Mouse (Mus musculus) left cerebral cortex, adult 9 months (tissue): ENCODE measurements at regions not wholly inside any gene's neighbourhood (a gene's known extent, or its start where the extent isn't known, plus 50 kb on each side); places are given as distances from the start of the nearest gene placed in this dataset.

ENCODE experiments used
- DNase-seq, 2 experiments: peaks; one replicate each; pipeline ENCODE4 v3.0.0; 2022; ENCODE audit warnings: low spot score in 2 of 2

DNA sequence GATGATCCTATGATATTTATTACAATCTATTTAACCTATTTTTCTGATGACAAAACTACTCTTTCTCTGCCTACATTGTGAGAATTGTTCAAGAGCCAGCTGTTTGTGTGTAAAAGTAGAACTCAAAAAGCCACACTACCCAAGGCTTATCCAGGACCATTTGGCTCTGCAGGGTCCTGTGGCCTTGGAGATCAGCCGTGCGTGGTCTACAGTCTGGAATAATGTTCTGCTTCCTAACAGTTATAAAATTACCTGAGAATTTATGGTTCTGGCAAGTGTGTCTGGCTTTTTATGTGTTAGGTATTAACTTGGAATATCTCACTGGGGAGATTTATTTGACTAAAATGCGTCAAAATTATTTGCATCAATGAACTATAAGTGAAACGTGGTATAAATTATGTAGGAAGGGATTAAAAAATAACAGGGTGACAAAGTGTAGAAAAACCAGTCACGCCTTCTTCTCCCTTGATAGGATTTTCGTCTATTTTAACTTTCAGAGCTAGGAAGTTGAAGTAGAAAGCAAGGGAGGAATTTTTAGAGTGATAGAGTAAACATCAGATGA lies 1789.0 kb upstream of the Gm7489 start:
- DNase-seq, result no peak

GRCm38 (mm10) chr15:52108761-52109160 lies 1775.9 kb upstream of the Gm7489 start:
- DNase-seq, result no peak

GRCm38 (mm10) chr15:52114368-52115036 lies 1770.2 kb upstream of the Gm7489 start:
- no peak for DNase-seq

GRCm38 (mm10) chr15:52136693-52137092 lies 1748.0 kb upstream of the Gm7489 start:
- DNase-seq, result no peak

GRCm38 (mm10) chr15:52153421-52153820 lies 1731.3 kb upstream of the Gm7489 start:
- peak in 1 of 2 experiments; percentile 26 for DNase-seq

GRCm38 (mm10) chr15:52155784-52156183 lies 1728.9 kb upstream of the Gm7489 start:
- no peak for DNase-seq

GRCm38 (mm10) chr15:52156779-52157178 lies 1727.9 kb upstream of the Gm7489 start:
- no peak for DNase-seq

DNA sequence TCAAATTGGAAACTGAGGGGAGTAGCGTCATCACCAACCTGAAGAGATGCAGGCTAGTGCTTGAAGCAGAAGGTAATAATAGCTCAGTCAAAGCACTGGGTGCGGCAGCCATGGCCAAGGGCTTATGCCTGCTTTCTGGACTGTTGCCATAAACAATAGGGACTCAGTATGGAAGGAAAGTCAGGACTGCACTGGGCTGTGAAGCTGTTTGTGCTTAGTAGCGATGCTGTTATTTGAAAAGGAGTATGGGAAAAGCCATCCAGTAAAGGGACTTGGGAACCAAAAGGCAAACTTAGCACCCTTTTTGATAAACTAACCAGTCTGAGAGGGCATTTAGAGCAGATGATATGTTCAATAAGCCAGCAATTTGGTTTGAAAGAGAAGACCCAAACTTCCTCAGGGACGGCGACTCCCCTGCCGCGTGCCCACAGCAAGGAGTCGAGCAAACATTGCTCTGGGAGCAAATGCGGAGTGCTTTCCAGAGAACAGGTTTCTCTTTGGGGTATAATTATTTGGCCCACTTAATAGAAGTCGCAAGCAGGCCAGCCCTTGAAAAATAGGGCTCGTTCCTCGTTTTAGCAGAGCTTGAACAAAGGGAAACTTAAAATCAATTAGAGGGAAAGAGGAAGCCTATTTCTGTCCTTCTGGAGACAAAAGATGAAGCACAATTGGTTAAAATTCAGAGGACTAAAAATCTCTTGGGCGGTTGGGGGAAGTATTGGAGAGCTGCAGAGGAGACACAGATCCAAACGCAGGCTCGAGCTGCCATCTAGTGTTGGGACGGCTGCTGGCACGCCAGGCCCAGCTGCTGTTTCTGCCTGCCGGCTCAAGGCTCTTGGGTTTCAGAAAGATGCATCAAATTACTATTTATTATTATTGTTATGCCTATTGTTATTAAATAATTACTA lies 1724.3 kb upstream of the Gm7489 start:
- DNase-seq, result peak; percentile 45 to 86

DNA sequence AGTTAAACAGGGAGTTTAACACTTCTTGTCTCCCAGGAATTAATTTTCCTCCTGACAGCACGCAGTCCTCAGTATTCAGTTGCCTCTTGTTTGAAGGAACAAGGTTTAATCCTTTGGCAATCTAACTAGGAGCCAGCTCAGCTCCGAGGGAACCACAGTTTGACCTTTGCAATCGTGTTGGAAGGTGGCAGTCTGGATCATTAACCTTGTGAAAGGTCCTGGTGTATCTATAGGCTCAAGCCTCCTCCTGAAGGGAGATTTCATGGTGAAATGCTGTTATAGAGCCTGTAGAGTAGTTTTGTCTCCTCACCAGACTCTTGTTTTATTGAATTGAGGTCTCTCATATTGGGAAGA lies 1723.6 kb upstream of the Gm7489 start:
- no peak for DNase-seq

DNA sequence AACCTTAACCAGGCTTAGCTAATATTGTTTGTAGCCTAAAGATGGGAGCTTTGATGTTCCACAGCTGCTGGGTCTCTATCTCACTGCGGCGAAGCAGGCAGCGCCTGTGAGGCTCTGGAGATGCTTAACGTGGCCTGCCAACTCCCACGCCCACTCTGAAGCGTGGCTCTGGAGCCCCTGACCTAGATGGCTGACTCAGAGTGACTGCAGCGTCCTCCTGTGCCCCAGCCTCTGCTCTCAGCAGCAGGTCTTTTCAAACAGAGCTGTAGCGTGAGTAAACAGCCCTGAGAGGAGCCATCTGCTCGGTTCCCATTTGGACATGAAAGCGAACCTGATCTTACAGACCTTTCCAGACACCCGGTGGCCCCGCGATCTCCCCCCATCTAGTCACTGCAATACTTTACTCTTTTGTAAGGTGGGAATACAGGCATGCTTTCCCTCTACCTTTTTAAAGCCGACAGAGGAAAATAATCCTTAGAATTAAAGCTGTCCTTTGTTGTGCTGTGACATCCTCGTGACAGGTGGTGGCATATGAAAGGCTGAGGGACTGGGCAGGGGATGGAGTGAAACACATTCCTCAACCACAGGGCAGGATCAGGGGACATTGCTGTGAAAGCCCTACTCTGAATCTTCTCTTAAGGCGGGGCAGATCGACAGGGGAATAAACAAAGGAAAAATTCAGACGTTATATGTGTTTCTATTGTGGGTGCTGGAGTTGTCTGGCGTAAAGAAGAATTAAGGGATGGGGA lies 1723.0 kb upstream of the Gm7489 start:
- DNase-seq, result peak in 1 of 2 experiments; percentile 6

DNA sequence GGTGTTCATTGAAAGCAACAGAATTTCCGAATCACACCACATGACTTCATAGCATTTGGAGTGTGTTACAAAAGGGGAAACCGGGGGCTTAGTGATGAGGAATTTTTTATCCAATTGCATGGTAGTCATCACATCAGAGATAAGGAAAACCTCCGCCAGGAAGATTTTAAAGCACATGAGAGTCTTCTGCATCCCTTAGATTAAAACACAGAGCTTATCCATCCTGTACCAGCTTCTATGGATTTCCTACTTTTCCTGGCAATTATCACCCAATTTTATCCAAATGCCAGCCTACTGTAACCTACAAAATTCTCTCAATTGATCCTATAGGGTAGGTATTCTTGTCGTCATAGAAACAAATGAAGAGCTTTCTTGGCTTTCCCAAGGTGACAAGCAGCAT lies 1718.6 kb upstream of the Gm7489 start:
- no peak for DNase-seq

- DNase-seq, result no peak
Observed at GRCm38 (mm10) chr15:52166595-52167443, 1717.9 kb upstream of the Gm7489 start.

DNA sequence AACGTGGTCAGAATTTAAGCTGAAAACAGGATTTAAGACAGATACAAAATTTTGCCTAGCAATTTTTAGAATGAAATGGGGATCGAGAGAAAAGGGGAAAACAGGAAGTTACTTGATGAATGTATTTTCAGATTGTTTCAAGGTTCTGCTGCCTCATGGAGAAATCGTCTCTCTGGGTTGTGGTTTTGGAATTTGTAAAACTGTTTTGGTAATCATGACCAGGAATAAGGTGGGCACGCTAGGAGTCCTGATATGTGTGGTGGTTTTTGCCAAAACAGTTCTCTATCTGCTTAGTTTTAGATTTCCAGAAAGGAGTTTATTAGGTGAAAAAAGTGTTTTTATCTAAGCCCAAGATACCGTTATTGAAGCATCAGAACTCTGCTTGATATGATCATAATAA lies 1716.9 kb upstream of the Gm7489 start:
- DNase-seq, result no peak

GRCm38 (mm10) chr15:52176951-52177350 lies 1707.8 kb upstream of the Gm7489 start:
- no peak for DNase-seq

DNA sequence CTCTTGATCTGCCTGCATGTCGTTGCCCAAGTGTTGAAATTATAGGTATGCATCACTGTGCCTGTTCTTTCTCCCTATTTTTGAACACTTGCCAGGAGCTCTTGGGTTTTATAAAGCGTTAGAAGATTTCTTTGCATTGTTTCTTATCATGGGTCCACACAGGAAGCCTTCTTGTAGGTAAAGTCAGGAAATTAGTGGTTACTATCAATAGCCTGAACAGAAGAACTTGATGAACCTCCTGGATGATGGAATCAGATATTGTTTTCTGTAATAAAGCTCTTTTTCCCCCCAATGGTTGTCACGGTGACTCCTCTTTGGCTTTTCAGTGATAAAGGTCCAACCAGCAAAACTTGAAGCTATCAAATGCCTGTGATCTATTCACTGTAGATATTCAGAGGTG lies 1706.0 kb upstream of the Gm7489 start:
- no peak for DNase-seq

GRCm38 (mm10) chr15:52179379-52179778 lies 1705.3 kb upstream of the Gm7489 start:
- no peak for DNase-seq

- no peak for DNase-seq
Observed at GRCm38 (mm10) chr15:52191176-52191575, 1693.5 kb upstream of the Gm7489 start.

- no peak for DNase-seq
Observed at GRCm38 (mm10) chr15:52207271-52207670, 1677.4 kb upstream of the Gm7489 start.

DNA sequence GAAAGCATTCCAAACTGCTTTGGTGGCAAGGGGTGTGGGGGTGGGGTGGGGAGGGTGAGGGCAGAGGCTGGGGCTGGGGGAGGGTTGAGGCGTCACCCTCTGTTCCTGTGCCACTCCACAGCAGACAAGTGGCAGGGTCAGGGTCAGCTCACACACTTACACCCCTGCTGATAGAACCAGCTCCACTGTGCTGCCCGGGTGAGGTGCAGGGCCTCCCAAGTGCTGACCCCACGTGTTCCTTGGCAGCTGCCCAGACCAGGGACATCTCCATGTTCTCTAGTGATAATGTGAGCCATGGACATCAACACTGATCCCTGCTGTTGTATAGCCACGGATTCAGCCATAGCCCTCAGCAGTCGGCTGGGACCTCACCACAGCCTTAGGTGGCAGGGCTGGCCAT lies 1652.3 kb upstream of the Gm7489 start:
- DNase-seq, result no peak

DNA sequence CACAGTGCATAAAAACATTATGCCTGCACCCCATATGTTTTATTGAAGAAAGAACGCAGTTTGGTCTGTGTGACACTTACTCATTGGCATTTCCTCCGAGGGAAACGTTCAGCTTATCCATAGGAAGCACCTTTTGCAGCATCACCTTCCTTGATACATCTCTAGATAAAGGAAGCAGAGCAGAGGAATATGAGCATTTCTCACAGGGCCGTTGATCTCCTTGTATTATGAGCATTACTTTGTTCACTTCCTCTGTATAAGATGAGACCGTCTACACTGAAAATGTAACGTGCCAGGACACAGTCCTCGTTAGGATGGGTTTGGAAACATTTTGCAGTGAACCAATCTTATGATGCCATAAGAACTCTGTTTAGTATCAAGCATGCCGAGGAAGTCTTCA lies 1648.5 kb upstream of the Gm7489 start:
- DNase-seq, result no peak

DNA sequence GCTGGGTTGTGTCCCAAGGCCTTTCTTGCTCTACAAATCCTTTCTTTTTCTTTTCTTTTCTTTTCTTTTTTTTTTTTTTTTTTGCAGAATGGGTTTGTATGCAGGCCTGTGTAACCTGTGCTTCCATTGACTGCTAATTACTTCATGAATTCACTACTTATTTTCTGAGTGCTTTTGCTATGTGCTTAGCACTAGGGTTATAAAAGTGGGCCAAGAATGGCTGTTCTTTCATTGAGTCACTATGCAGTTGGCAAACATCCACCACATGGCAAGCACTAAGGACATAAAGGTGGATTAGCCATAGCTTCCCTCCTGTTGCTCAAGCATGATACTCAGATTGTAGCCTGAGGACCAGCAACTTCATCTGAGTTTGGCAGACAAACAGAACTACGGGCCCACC lies 1641.8 kb upstream of the Gm7489 start:
- no peak for DNase-seq
